Mouse (Mus musculus) ES-E14 (cell line): ENCODE data around the gene 4921524J17Rik. TPM values are rescaled to one million over a fixed set of nuclear protein-coding genes. Genes with fewer than 3 reads are reported as not detected.

ENCODE experiments used
- DNase-seq: peaks from one replicate; pipeline ENCODE4 v3.0.0-alpha.2; 2013; ENCODE audit warnings: low read depth, low spot score
- H3K27ac ChIP-seq: 2 replicates; pipeline ENCODE4 v1.5.1; 2012; ENCODE audit warnings: low read depth, mild to moderate bottlenecking, low read length, moderate library complexity, mixed read lengths; ENCODE audit not compliant: poor library complexity, insufficient read depth, severe bottlenecking
- H3K36me3 ChIP-seq: 2 replicates; pipeline ENCODE4 v1.6.1; 2012; ENCODE audit warnings: mild to moderate bottlenecking, low read length, moderate library complexity, mixed read lengths; ENCODE audit not compliant: control insufficient read depth, poor library complexity, insufficient read depth, severe bottlenecking
- H3K4me1 ChIP-seq, 2 experiments: fragments of 150-350 bp in 1 of 2; sonication (generic) in 1 of 2; 2 replicates each; pipeline ENCODE4 v1.6.1; 2012; ENCODE audit warnings: low read length in 2 of 2, mild to moderate bottlenecking in 1 of 2, mixed read lengths in 1 of 2; ENCODE audit not compliant: control insufficient read depth in 2 of 2, insufficient read depth in 2 of 2, poor library complexity in 1 of 2
- H3K4me3 ChIP-seq, 2 experiments: fragments of 150-350 bp in 1 of 2; sonication (generic) in 1 of 2; 2 replicates each; pipeline ENCODE4 v1.5.1; 2012; ENCODE audit warnings: low read length in 2 of 2, low read depth in 1 of 2, mild to moderate bottlenecking in 1 of 2, mixed read lengths in 1 of 2; ENCODE audit not compliant: insufficient read depth in 1 of 2, poor library complexity in 1 of 2, severe bottlenecking in 1 of 2
- H3K9ac ChIP-seq: 2 replicates; pipeline ENCODE4 v1.6.1; 2012; ENCODE audit warnings: low read depth, mild to moderate bottlenecking, low read length, mixed read lengths; ENCODE audit not compliant: poor library complexity, insufficient read depth, severe bottlenecking
- H3K9me3 ChIP-seq: fragments of 150-350 bp; sonication (generic); 2 replicates; pipeline ENCODE4 v1.6.1; 2012; ENCODE audit warnings: low read depth, mild to moderate bottlenecking, low read length; ENCODE audit not compliant: control insufficient read depth, insufficient read depth
- CHD2 ChIP-seq: IDR thresholded peaks from 2 replicates; pipeline ENCODE4 v1.6.1; 2014; ENCODE audit warnings: mild to moderate bottlenecking, low read depth, low read length, inconsistent platforms
- HCFC1 ChIP-seq: IDR thresholded peaks from 2 replicates; pipeline ENCODE4 v1.6.1; 2012; ENCODE audit warnings: low read length, inconsistent platforms, borderline replicate concordance; ENCODE audit not compliant: insufficient read depth
- MAFK ChIP-seq: IDR thresholded peaks from 2 replicates; pipeline ENCODE4 v1.6.1; 2014; ENCODE audit warnings: mild to moderate bottlenecking, low read depth, low read length, inconsistent platforms; ENCODE audit not compliant: insufficient read depth
- ZC3H11A ChIP-seq: IDR thresholded peaks from 2 replicates; pipeline ENCODE4 v1.6.1; 2012; ENCODE audit warnings: low read depth, mild to moderate bottlenecking, inconsistent platforms, low read length, borderline replicate concordance
- ZNF384 ChIP-seq: IDR thresholded peaks from 2 replicates; pipeline ENCODE4 v1.6.1; 2012; ENCODE audit warnings: low read depth, low read length, inconsistent platforms
- in situ Hi-C, 2 experiments: fragments of 600-800 bp; cut with MboI; formaldehyde crosslinking; loops; one replicate each; pipeline ENCODE4 v1.15.1; 2025; ENCODE audit warnings: low sequenced_read_pairs in 2 of 2, inconsistent platforms in 1 of 2; ENCODE audit not compliant: unreplicated experiment in 2 of 2
- total RNA-seq: library from RNA; depleted of rRNA; stranded (reverse); fragments of 300-350 nt; gene quantifications from 2 replicates; pipeline ENCODE4 v1.2.3, GENCODE M21; 2012; rRNA removed

The 4921524J17Rik gene
- total RNA-seq, 1 experiment = 19.5 TPM

- in situ Hi-C loops = no loop called here
- Histone ChIP-seq H3K9me3 (no peaks in the 10 kb centered on the region), H3K36me3 (no peaks in the 10 kb centered on the region), H3K27ac (no peak overlapping the region), H3K9ac (no peak overlapping the region), H3K4me1 (no peaks in the 10 kb centered on the region), H3K4me3 (no peak overlapping the region)
- TF ChIP-seq ZNF384 = no peak
- no peak for TF ChIP-seq ZC3H11A
- no peak for TF ChIP-seq MAFK
- no peak for DNase-seq
Observed at GRCm38 (mm10) chr8:85363406-85363805, 69.2 kb downstream of the 4921524J17Rik start.

GRCm38 (mm10) chr8:85362211-85362610 is 70.4 kb downstream of the 4921524J17Rik start:
- Histone ChIP-seq H3K27ac (no peak overlapping the region), H3K4me1 (no peaks in the 10 kb centered on the region), H3K9ac (no peak overlapping the region), H3K36me3 (no peaks in the 10 kb centered on the region), H3K9me3 (no peaks in the 10 kb centered on the region), H3K4me3 (no peak overlapping the region)
- in situ Hi-C loops = no loop called here
- DNase-seq = no peak
- TF ChIP-seq MAFK (no peak), ZNF384 (no peak), HCFC1 (no peak), ZC3H11A (no peak), CHD2 (no peak)

Other genes starting within 250 kb of the 4921524J17Rik start
- gene Olfr371, start 206.8 kb downstream of the 4921524J17Rik start, total RNA-seq = not detected in 2 replicates
- gene Orc6, start 133.2 kb downstream of the 4921524J17Rik start, total RNA-seq = 60.7 and 105 TPM in 2 replicates
- gene Vps35, start 133.0 kb downstream of the 4921524J17Rik start, total RNA-seq = 74.8 and 109 TPM in 2 replicates
- gene Mylk3, start 46.5 kb downstream of the 4921524J17Rik start, total RNA-seq = 0.11 and 0.22 TPM in 2 replicates
- gene Gpt2, start 59.7 kb upstream of the 4921524J17Rik start, total RNA-seq = 31.9 and 46.4 TPM in 2 replicates
- gene Dnaja2, start 122.5 kb upstream of the 4921524J17Rik start, total RNA-seq = 103 and 158 TPM in 2 replicates